ENCODE assay signal across 12 mouse cellular contexts in the genomic region with DNA sequence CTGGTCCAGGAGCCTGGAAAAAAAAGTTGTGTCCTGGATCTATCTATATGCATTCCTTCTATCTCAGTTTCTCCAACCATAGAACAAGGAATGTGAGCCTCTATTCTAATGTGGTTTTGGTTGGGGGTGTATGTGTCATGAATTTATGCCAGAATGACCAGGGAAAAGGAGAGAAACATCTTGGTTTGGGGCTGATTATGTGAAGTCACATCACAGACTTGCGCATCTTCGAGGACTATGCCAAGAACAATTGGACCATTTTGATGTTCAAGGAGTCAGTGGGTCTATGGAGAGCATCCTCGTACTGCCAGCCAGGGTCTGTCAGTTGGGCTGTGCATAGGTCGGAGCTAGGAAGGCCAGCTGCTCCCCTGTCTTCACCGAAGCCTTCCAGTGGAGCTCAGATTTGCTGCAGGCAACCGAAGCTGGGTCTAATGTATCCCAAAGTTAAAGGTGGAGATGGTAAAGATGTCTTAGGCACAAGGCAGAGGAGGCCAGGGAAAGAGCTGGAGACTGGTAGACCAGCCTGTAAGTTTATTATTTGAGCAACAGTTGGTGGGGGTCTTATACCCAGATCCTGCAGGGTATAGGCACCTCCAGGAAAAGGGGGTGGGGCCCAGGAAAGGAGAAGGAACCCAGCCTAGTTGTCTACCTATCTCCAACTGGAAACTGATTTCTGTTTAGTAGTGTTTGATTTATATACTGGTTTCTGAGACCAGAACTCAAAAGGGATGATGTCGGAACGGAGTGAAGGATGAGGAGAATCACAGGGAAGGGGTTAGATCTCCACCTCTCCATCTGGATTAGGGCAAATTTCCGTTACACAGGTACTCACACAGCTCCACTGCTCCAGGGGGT. TPM values are rescaled to one million over a fixed set of nuclear protein-coding genes. Genes with fewer than 3 reads are reported as not detected.
DNase-seq lines count a peak whose midpoint lies in the region; ATAC-seq and TF ChIP-seq lines count a peak whose summit lies in the region.
"Had no signal": no experiment of that assay in that cellular context is flagged by ENCODE, and none has a peak within 500 bp of the region (broad histone marks: within the 10 kb centered on the region; RNA-seq: fewer than 3 reads in every experiment).

No protein-coding gene starts in this region.

- peaks cover 100% of the 10 kb centered on the region for H3K27me3 ChIP-seq in heart, embryonic 15.5 days
- peaks cover 100% of the 10 kb centered on the region for H3K27me3 ChIP-seq in midbrain, embryonic 10.5 days (ENCODE audit: low read depth, poor library complexity, severe bottlenecking)
- peaks cover 98% of the 10 kb centered on the region for H3K27me3 ChIP-seq in midbrain, embryonic 14.5 days (ENCODE audit: control insufficient read depth, insufficient read depth, low read length)
- H3K27me3 ChIP-seq in heart, postnatal 0 days (ENCODE audit: control insufficient read depth, insufficient read depth, low read length) = peaks cover 100% of the 10 kb centered on the region
- H3K27me3 ChIP-seq in stomach, embryonic 14.5 days (ENCODE audit: control insufficient read depth, insufficient read depth, low read length) = peaks cover 89% of the 10 kb centered on the region

- peaks cover 28% of the 10 kb centered on the region for H3K4me1 ChIP-seq in heart, embryonic 15.5 days (replicated peaks)
- peaks cover 32% of the 10 kb centered on the region for H3K4me1 ChIP-seq in midbrain, embryonic 10.5 days
- peaks cover 10% of the 10 kb centered on the region; the same call in 1 of the 2 replicates for H3K4me1 ChIP-seq in midbrain, embryonic 14.5 days (ENCODE audit: control insufficient read depth, insufficient read depth, low read length)
- H3K4me1 ChIP-seq in heart, postnatal 0 days (ENCODE audit: control insufficient read depth, insufficient read depth) = peaks cover 11% of the 10 kb centered on the region
- H3K4me1 ChIP-seq in stomach, embryonic 14.5 days (ENCODE audit: control insufficient read depth, insufficient read depth, low read length) = peaks cover 16% of the 10 kb centered on the region

- H3K4me2 ChIP-seq in heart, embryonic 15.5 days = peak overlapping the region; percentile 94
- H3K4me2 ChIP-seq in midbrain, embryonic 14.5 days (ENCODE audit: low read length) = no peak overlapping the region
- H3K4me2 ChIP-seq in heart, postnatal 0 days (ENCODE audit: low read depth, low read length) = peak overlapping the region; percentile 68; the same call in 1 of the 2 replicates
- H3K4me2 ChIP-seq in stomach, embryonic 14.5 days (replicated peaks; ENCODE audit: low read depth, low read length) = no peak overlapping the region

- intact Hi-C loops in heart, postnatal 36 days (cut with DNase I) = no loop called here

- no peak for TF ChIP-seq EP300 in heart, postnatal 0 days (IDR thresholded peaks at IDR 0.05; ENCODE audit: low read depth)

- no peaks in the 10 kb centered on the region for H3K9me3 ChIP-seq in heart, embryonic 15.5 days (replicated peaks)
- no peaks in the 10 kb centered on the region for H3K9me3 ChIP-seq in midbrain, embryonic 10.5 days (replicated peaks)
- H3K9me3 ChIP-seq in midbrain, embryonic 14.5 days (ENCODE audit: control insufficient read depth, low read length) = no peaks in the 10 kb centered on the region
- H3K9me3 ChIP-seq in heart, postnatal 0 days (replicated peaks; ENCODE audit: control insufficient read depth, low read length) = no peaks in the 10 kb centered on the region
- no peaks in the 10 kb centered on the region for H3K9me3 ChIP-seq in stomach, embryonic 14.5 days (ENCODE audit: control insufficient read depth, low read depth, low read length)

- TF ChIP-seq CTCF in heart, postnatal 0 days (IDR thresholded peaks at IDR 0.05; ENCODE audit: low read depth) = no peak

- H3K9ac ChIP-seq in heart, embryonic 15.5 days = no peak overlapping the region
- H3K9ac ChIP-seq in midbrain, embryonic 14.5 days (replicated peaks; ENCODE audit: low read length) = no peak overlapping the region
- no peak overlapping the region for H3K9ac ChIP-seq in heart, postnatal 0 days (replicated peaks; ENCODE audit: low read depth, low read length)
- no peak overlapping the region for H3K9ac ChIP-seq in stomach, embryonic 14.5 days (replicated peaks; ENCODE audit: low read depth, low read length)

- H3K27ac ChIP-seq in heart, embryonic 15.5 days = no peak overlapping the region
- H3K27ac ChIP-seq in midbrain, embryonic 10.5 days (replicated peaks) = no peak overlapping the region
- H3K27ac ChIP-seq in midbrain, embryonic 14.5 days (replicated peaks; ENCODE audit: low read depth, low read length) = no peak overlapping the region
- H3K27ac ChIP-seq in heart, postnatal 0 days (ENCODE audit: low read depth) = no peak overlapping the region
- H3K27ac ChIP-seq in stomach, embryonic 14.5 days (ENCODE audit: low read length) = no peak overlapping the region

- ATAC-seq in heart, embryonic 15.5 days (replicated peaks; ENCODE audit: insufficient number of reproducible peaks, insufficient read depth, low FRiP score, low read depth) = no peak
- no peak for ATAC-seq in midbrain, embryonic 14.5 days (ENCODE audit: low FRiP score, low TSS enrichment)
- ATAC-seq in heart, postnatal 0 days (ENCODE audit: insufficient read depth, low read depth) = no peak
- no peak for ATAC-seq in stomach, embryonic 14.5 days (ENCODE audit: insufficient number of reproducible peaks, insufficient read depth, low FRiP score, low read depth)
- no peak for ATAC-seq in activated CD4-positive, CD25-positive, alpha-beta regulatory T cell, adult 4 months
- ATAC-seq: forebrain, embryonic 16.5 days had no signal

- peak overlapping the region; percentile 55 for H3K4me3 ChIP-seq in heart, embryonic 15.5 days
- H3K4me3 ChIP-seq in midbrain, embryonic 10.5 days = peak overlapping the region; percentile 55
- no peak overlapping the region for H3K4me3 ChIP-seq in midbrain, embryonic 14.5 days (replicated peaks; ENCODE audit: low read depth, low read length)
- H3K4me3 ChIP-seq in heart, postnatal 0 days (ENCODE audit: low read depth, low read length) = peak overlapping the region; percentile 52
- H3K4me3 ChIP-seq in stomach, embryonic 14.5 days (ENCODE audit: low read depth, low read length) = peak overlapping the region; percentile 33

- no peak for DNase-seq in heart, postnatal 36 days
- DNase-seq in midbrain, embryonic 10.5 days (ENCODE audit: low spot score) = no peak
- no peak for DNase-seq in midbrain, embryonic 14.5 days
- no peak for DNase-seq in heart, postnatal 0 days (ENCODE audit: low spot score)
- DNase-seq in cerebellum, adult 9-11 months = no peak
- DNase-seq: adrenal gland, adult 8-10 months; cerebellum, adult 8-10 months had no signal

- 14% methylated on average over 9 of the region's 9 CpGs for WGBS in heart, embryonic 15.5 days
- WGBS in midbrain, embryonic 10.5 days = 8% methylated on average over 9 of the region's 9 CpGs
- WGBS in midbrain, embryonic 14.5 days = 3% methylated on average over 9 of the region's 9 CpGs
- 15% methylated on average over 9 of the region's 9 CpGs for WGBS in heart, postnatal 0 days
- 15% methylated on average over 9 of the region's 9 CpGs for WGBS in stomach, embryonic 14.5 days

- H3K36me3 ChIP-seq in heart, embryonic 15.5 days = no peaks in the 10 kb centered on the region
- no peaks in the 10 kb centered on the region for H3K36me3 ChIP-seq in midbrain, embryonic 10.5 days
- no peaks in the 10 kb centered on the region for H3K36me3 ChIP-seq in midbrain, embryonic 14.5 days (ENCODE audit: control insufficient read depth, insufficient read depth, low read length)
- H3K36me3 ChIP-seq in heart, postnatal 0 days (replicated peaks; ENCODE audit: control insufficient read depth, insufficient read depth, low read length) = no peaks in the 10 kb centered on the region
- no peaks in the 10 kb centered on the region for H3K36me3 ChIP-seq in stomach, embryonic 14.5 days (ENCODE audit: control insufficient read depth, insufficient read depth, low read length)

RNA-seq across cellular contexts. Expression of a gene that starts 1.7 kb away (rescaled TPM):
- 0.08 and 0.10 TPM in 2 replicates for polyA plus RNA-seq in heart, embryonic 15.5 days (2015; fragmentation: Nextera tagmentation; extraction: Ambion mirVana)
- total RNA-seq in heart, postnatal 36 days (2021) = not detected
- polyA plus RNA-seq in midbrain, embryonic 10.5 days (2016; fragmentation: Nextera tagmentation; extraction: Ambion mirVana) = 0.10 and 0.15 TPM in 2 replicates
- polyA plus RNA-seq in midbrain, embryonic 14.5 days (2014; fragmentation: Nextera tagmentation; extraction: Ambion mirVana) = 0.12 TPM in 1 of 2 replicates, not detected in the other
- 0.31 TPM in 1 of 2 replicates, not detected in the other for total RNA-seq in heart, postnatal 0 days (2014; rRNA removed; ENCODE audit: low replicate concordance)
- polyA plus RNA-seq in heart, postnatal 0 days (2015; fragmentation: Nextera tagmentation; extraction: Ambion mirVana) = 0.05 and 0.11 TPM in 2 replicates
- 0.46 and 0.52 TPM in 2 replicates for polyA plus RNA-seq in stomach, embryonic 14.5 days (2014; fragmentation: Nextera tagmentation; extraction: Ambion mirVana)
- not detected for polyA plus RNA-seq in activated CD4-positive, CD25-positive, alpha-beta regulatory T cell, adult 4 months (2017; shearing (Covaris generic))
- total RNA-seq: left cerebral cortex, postnatal 25 days had no signal
- polyA plus RNA-seq: forebrain, embryonic 16.5 days had no signal

RNA-seq across cellular contexts. Expression of a gene that starts 24.4 kb away (rescaled TPM):
- polyA plus RNA-seq in heart, embryonic 15.5 days (2015; fragmentation: Nextera tagmentation; extraction: Ambion mirVana) = 0.08 and 0.10 TPM in 2 replicates
- total RNA-seq in heart, postnatal 36 days (2021) = not detected
- 0.89 and 1.3 TPM in 2 replicates for polyA plus RNA-seq in midbrain, embryonic 10.5 days (2016; fragmentation: Nextera tagmentation; extraction: Ambion mirVana)
- 0.13 and 0.38 TPM in 2 replicates for polyA plus RNA-seq in midbrain, embryonic 14.5 days (2014; fragmentation: Nextera tagmentation; extraction: Ambion mirVana)
- not detected in 2 replicates for total RNA-seq in heart, postnatal 0 days (2014; rRNA removed; ENCODE audit: low replicate concordance)
- polyA plus RNA-seq in heart, postnatal 0 days (2015; fragmentation: Nextera tagmentation; extraction: Ambion mirVana) = not detected in 2 replicates
- polyA plus RNA-seq in stomach, embryonic 14.5 days (2014; fragmentation: Nextera tagmentation; extraction: Ambion mirVana) = 3.1 and 4.5 TPM in 2 replicates
- polyA plus RNA-seq in activated CD4-positive, CD25-positive, alpha-beta regulatory T cell, adult 4 months (2017; shearing (Covaris generic)) = not detected
- total RNA-seq: adrenal gland, adult 8-10 months; left cerebral cortex, postnatal 25 days had no signal

Comparison
In these comparisons a context has a peak if more than half of its experiments do, and no peak if none do; other contexts are left out.
1. H3K4me2 ChIP-seq: peak in heart, embryonic 15.5 days (single experiment) and heart, postnatal 0 days (single experiment); none in midbrain, embryonic 14.5 days (single experiment) and stomach, embryonic 14.5 days (single experiment).